Mouse (Mus musculus) lung, postnatal 10 days (tissue): ENCODE measurements around the gene Tmem150a.

Source experiments
- DNase-seq: peaks from one replicate; pipeline ENCODE4 v3.0.0; 2021

Gene Tmem150a

DNA sequence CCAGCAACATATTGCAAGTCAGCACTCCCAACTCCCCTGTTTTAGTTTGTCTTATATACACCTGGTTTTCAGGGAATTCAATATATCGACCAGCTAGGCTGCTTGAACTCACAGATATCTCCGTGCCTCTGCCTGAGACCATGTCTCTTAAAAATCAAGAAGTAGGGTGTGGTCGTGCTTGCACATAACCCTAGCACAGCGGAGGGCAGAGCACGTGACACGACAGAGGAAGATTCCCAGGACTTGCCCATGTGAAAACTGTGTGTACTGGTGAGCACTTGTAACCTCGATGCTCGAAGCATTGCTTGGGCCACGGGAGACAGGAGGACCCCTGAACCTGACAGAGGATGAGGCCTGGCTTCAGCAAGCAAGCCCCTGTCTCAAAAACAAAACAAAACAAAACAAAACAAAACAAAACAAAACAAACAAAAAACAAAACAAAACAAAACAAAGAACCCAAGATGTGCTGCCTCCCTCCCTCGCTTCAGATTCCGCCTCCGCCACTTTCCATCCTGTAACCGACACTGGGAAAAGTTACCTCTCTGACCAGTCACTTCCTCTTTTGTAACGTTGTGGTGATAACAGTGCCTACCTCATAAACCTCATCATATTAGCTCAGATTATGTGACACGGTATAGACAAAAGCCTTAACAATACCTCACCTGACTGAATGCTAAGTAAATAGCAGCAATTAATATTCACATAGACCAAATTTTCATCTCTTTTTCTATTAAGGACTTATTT lies 19.7 kb downstream of the Tmem150a start:
- no peak for DNase-seq

DNA sequence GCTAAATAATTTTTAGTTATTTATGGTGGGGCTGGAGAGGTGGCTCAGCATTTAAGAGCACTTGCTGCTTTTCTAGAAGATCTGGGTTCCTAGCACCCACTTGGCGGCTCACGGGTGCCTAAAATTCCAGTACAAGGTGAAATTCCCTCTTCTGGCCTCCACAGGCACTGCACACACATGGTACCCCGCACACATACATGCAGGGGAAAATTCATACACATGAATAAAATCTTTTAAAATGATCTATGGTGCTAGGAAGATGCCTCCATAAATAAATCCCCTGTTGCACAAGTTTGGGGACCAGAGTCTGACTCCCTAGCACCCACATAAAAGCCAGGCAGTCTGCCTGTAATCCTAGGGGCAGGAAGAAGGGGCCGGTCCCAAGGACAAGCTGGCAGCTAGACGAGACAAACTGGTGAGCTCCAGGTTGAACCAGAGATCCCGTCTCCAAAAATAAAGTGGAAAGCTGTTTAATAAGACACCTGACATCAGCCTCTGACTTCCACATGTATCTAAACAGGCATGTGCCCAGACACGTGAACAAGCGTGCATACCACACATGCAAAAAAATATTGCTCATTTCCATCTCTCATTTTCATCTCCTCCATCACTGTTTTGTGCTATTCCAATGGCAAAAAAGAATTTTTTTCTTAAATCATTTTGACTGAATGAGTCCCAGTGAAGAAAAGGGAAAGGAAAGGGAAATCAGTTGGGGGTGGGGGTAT lies 23.4 kb downstream of the Tmem150a start:
- DNase-seq, result no peak

DNA sequence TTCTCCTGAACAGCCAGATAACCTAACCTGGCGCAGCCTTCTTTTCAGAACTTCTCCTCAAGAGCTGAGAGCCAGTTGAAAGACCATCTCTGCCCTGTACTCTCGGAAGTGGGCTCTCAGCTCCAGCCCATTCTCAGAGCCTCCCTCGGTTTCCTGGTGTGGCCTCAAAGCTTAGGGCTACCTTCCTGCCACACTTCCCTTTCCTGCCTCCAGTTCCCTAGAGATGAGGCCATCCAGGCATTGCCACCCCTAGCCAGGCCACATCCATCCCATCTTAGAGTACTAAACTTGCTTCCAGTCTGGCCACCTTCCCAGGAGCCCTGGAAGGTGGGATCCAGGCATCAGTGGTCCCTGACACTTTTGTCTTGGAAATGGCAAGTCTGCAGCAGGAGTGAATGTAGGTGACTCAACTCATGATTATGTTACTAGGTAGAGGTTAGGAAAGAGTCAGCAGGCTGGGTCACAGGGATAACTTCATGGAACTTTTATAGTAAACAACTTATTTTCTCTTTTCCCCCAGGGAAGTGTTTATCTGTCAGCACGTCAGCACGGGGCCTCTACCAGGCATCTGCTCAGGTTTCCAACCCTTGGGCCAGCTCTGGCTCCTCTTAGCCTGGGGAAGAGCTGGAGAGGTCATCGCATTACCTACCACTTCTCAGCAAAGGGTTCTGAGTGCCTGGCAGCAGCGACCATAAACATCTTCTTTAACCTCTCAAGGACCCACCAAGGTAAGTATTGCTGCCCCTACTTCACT lies 24.3 kb downstream of the Tmem150a start:
- DNase-seq, result no peak

DNA sequence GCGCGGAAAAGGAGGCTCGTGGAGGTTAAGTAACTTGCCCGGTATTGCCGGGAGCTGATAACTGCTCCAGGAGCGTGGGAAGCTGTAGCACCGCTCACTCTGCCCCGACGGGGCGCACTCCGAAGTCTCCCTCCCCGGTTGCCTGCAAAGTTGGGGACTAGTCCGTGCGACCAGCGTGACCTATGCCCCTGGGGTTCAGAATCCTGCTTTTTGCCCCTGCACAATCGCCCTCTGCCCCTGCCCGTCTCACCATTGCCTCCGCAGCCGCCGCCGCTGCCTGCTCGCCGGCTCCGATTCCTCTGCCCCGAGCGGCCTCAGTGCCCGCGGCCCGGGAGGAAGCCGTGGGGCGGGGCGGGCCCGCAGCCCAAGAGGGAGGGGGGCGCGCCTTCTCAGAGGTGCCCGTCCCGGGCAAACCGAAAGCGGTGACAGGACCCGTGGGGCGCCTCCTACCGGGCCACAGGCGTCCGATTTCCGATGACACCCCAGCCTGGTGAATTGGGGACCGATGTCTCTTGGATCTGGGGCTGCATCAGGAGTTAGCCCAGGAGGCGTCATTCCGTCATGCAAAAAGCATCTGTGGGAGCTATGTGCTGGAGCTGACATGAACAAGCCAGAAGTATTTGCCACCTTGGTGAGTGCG lies 25.0 kb downstream of the Tmem150a start, which contains the start of gene Vamp5:
Gene Vamp5 (minus strand): TSS at position 338 of the 640 bp plus-strand sequence.
- DNase-seq, result peak; percentile 94

DNA sequence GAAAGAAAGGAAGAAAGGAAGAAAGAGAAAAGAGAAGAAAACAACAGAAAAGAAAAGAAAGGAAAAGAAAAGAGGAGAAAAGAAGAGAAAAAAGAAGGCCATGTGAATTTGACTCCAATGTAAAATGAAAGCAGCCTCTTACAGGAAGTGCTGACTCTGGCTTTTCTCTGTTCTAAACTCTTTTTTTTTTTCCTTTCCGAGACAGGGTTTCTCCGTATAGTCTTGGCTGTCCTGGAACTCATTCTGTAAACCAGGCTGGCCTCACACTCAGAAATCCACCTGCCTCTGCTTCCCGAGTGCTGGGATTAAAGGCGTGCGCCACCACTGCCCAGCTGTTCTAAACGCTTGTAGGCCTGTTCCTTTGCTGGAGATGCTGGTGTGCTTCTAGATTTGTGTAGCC lies 27.2 kb downstream of the Tmem150a start:
- no peak for DNase-seq

DNA sequence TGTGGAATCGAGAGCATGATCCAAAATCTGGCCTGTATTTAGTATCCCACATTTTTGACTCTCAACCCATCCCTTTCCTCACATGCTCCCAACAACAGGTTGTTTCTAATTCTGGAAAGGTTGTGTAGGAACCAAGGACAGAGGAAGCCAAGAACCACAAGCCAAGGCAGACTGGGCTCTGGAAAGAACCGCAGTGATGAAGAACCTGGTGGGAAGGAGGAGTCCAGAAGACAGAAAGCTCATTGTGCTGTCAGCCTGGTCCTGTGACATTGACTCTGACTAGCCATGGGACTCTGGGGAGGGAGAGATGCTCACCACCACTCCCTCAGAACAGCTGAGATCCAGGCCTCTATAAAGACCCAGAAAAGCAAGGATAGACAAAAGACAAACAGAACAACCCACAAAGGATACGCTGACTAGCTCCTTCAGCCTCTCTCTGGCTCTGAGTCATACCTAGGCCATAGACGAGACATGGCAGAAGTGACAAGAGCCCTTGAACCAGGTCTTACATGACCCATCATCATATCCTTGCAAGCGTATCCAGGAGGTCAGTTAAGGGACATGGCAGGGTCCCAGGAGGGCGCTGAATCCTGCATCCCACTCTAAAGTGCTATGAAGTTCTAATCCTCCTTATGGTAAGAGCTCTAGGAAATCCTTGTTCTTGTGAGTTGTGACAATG lies 28.0 kb downstream of the Tmem150a start:
- DNase-seq, result no peak

DNA sequence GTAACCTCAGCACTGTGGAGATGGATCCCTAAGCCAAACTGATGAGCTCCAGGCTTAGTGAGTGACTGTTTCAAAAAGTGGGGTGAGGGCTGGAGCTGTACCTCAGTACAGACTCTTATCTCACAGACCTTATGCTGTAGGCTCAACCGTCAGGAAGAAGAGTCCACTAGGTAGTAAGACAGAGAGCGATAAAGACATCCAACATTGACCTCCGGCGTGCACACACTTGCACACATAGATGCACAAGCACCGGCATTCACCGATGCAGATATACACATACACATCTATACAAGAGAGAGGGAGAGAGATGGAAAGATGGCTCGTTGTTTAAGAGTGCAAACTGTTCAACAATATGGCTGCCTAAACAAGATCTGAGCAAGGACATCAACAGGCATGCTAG lies 28.7 kb downstream of the Tmem150a start:
- DNase-seq, result no peak

DNA sequence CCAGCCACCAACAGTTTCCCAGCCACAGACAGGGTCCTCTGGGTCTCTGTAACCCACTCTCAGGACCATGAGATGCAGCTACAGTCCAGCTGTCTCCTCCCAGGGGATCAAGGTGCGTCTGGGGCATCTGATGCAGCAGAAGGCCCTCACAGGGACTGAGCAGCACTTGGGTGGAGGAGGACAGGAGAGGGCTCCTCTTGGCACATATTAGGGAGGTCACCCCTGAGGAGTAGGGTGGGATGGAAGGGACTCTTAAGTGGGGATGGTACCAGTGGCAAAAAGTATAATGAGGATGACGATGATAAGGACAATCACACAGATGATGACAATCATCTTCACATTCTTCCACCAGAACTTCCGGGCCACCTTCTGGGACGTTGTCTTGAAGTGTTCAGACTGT lies 30.0 kb downstream of the Tmem150a start:
- DNase-seq, result no peak

DNA sequence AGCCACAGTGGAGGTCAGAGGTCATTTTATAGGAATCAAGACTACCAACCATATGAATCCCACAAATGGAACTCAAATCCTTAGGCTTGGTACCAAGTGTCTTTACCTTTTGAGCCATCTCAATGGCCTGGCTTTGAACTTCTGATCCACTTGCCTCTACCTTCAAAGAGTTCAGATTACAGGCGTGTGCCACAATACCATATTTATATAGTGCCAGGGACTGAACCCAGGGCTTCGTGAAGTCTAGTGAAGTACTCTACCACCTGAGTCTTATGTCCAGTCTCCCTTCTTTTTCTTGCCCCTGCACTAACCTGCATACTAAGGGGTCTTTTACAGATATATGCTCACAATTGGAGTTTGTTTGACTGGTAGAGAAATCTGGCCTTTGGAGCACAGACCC lies 31.3 kb downstream of the Tmem150a start:
- no peak for DNase-seq

DNA sequence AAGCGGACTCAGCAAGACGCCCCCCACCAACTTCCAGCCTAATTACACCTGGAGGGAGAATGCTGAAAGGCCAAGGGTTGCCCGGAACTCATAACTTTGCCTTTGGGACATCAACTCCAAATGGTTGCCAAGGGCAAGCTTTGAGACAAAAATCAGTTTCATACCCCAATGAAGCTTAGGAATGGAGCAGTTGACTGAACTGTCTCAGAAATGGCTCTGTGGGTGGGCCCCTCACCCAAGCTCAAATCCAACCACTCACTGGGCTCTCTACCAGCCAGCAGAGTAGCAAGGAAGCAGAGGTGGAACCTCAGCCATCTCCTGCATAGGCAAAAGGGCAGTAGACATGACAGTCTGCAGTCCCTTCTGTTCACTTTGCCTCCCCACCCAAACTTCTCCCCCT lies 32.6 kb downstream of the Tmem150a start:
- no peak for DNase-seq

DNA sequence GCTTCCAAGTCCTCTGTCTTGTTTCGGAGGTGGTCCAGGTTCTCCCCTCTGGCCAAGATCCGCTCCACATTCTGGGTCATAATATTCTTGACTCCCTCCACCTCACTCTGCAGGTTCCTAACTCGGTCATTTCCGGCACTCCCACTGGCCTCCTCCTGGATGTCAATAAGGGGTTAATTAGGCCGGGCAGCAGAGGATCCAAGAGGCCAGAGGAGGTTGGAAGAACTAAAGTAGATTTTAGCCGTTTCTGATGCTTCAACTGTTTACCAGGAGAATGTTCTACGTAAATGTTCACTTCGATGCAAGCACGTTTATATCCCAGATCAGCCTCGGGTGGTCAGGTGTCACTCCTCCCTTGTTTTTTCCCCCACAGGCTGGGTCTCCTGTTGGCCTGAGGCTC lies 33.0 kb downstream of the Tmem150a start:
- DNase-seq, result no peak

DNA sequence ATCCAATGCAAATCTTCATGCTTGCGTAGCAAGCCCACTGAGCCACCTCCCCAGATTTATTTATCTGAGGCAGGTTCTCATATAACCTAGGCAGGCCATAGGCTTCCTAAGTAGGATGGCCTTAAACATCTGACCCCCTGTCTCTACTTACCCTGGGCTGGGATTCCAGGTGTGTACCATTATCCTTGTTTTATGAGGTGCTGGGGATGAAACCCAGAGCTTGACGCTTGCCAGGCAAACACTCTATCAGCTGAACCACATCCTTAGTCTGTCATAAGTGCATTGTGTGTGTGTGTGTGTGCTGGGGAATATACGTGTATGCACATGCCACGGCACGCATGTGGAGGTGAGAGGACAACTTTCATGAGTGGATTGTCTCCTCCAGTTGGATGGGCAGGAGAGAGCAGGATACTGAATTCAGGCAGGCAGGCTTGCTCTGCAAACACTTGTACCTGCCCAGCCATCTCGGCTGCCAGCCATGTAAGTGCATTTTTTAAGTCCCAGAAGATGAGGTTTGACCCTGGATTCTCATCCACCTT lies 33.6 kb downstream of the Tmem150a start:
- no peak for DNase-seq

DNA sequence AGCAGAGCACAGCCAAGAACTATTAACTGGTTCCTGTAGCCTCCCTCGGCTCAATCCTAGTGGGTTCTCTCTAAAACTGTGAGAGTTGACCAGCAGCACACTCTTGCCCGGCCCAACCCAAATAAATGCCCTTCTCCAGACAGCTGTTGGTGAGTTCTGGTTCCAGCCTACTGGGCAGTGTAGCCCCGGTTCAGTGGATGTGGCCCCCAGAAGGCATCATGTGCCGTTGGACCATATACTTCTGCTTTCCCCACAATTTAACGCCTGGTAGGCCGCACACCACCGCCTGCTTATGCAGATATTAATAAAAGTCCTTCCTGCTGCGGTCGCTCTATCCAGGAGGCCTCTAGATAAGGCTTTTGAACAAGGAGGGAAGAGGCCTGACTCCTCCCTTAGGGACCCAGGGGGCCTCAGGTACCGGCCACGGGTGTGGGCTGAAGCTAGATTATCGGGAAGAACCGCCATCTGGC lies 34.3 kb downstream of the Tmem150a start:
- DNase-seq, result no peak

DNA sequence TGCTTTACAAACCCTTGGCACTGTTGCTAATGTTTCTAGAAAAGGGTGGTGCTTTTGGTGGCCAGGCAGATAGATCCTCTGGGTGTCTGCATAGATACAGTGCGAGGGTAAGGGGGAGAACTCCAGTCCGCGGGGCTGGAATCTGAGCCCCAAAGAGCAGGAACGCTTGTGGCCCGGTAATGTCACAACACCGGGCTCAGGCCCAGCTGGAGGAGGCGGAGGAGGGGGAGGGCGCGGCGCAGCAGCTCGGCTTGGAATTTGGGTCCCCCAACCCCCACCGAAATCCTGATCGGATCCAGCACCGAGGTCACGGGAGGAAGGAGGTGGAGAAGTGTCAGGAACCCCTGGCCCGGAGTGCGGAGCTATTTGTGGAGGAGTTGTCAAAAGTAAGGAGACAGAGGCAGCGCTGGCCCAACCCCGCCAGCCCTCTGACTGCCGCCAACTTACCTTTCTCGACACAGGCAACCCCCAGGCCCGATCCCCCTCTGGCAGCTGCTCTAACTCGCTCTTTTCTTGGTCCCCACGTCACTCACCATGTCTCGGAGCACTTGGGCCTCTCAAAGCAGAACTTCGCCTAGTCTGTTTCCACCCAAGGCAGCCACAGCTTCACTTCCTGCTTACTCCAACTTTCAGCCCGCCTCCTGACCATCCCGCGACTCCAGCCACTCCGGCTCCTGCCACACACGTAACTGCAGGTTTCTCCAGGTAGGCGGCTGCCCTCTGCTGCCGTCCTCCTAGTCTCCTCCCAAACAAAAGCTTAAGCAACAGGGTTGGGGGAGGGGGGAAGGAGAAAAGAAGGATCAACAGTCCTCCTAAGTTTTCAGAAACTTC lies 34.9 kb downstream of the Tmem150a start, which contains the start of gene Vamp8:
Gene Vamp8 (minus strand): TSS at position 763 of the 831 bp plus-strand sequence.
- DNase-seq, result peak; percentile 93

DNA sequence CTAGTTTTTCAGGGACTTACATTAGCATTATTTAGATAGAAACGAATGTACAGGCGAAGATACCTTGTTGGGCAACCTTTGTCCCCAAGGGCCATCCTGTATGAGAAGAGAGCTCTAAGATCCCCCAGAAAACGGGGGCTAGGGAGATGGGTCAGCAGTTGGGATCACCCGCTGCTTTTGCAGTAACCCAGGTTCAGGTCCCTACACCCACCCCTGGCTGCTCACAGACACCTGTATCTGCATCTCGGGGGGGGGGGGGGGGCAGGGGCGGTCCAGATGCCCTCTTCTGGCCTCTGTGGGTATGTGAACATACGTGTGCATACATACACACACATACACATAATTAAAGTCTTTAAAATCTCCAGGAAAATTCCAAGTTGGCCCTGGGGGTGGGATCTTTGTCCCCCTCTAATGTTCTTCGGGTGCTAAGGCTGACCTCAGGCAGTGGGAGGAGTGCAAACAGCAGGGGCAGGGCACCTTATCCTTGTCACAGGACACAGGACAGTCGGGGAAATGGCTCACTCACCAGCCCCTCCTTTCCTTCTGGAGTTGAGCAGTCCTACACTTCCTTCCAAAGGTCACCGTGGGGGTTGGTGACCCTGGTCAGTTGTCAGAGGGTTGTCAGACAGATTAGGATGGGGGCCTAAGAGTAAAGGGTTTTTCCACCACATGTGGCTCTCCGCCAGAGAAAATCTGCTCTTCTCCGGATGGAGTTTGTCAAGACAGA lies 35.7 kb downstream of the Tmem150a start:
- peak; percentile 88 for DNase-seq

DNA sequence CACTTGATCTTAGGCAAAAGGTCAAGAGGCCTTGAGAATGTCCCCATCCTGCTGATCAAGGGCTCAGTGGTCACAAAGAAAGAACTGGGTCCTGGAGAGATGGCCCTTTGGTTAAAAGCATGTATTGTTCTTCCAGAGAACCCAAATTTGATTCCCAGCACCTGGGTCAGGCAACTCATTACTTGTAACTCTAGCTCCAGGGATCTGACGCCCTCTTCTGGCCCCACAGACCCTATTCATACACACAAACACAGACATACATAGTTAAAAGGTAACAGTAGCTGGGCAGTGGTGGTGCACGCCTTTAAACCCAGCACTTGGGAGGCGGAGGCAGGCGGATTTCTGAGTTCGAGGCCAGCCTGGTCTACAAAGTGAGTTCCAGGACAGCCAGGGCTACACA lies 37.1 kb downstream of the Tmem150a start:
- DNase-seq, result no peak

DNA sequence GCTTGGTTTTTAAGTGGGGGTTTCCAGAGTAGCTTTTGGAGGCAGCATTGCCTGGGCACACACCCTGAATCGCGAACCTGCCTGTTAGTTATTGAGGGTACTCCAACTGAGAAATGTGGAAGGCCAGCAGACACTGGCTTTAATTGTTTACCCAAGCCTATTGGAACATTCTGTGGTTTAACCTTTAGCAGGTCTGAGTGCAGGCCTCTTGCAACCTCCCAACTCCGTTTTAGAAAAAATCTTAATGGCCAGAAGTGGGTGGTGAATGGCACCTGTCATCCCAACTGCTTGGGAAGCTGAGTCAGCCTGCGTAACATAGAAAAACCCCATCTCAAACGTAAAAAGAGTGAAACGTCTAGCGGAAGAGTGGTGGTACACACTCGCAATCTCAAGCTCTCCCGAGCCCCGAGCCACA lies 41.6 kb downstream of the Tmem150a start:
- DNase-seq, result peak; percentile 43

DNA sequence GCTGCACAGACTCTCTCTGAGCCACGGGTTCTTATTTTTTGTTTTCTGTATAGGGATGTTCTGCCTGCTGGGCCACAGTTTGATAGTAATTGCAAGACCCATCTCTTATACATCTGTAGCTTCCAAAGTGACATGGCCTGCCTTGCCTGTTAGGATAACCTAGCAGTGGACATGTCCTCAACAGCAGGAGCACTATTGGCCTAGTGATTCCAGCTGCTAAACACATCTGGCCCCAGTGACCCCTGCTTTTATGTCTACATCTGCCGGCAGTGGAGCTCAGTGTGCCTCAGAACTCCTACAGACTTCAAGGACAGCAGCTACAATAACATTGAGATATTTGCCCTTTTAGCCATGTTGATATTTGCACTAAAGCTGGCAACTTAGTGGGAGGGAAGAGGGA lies 44.7 kb downstream of the Tmem150a start:
- DNase-seq, result no peak

DNA sequence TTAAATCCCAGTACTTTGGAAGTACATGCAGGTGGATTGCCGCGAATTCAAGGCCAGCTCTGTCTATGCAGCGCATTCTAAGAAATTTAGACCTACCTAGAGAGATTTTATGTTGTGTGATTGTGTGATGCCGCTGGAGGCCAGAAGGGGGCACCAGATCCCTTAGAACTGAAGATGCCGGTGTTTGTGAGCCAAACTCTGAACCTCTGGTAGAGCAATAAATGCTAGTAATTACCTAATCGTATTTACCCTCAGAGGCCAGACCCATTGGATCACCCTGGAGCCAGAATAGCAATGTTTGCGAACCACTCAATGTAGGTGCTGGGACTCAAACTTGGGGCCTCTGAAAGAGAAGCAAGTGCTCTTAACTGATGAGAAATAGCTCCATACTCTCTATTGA lies 46.6 kb downstream of the Tmem150a start:
- DNase-seq, result peak; percentile 87

DNA sequence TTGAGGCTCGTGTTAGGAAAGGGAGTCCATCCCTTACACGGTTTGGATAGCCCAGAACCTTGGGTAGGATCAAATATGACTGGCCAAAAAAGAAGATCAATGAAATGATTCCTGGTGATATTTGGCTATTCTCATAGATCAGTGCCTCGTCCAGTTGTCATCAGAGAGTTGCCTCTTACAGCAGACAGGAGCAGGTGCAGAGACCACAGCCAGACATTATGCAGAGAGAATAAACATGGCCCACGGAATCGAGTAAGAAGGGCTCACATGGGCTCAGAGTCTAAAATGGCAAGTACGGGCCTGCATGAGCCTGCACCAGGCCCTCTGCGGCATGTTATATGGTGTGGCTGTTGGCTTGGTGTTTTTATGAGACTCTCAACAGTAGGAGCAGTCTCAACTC lies 50.1 kb downstream of the Tmem150a start:
- no peak for DNase-seq
